Mouse (Mus musculus) hindbrain, embryonic 13.5 days (tissue): ENCODE results near the gene Wnt2b. TPM values are rescaled to one million over a fixed set of nuclear protein-coding genes. Genes with fewer than 3 reads are reported as not detected.

Experiments
- ATAC-seq: fragments of 200-750 bp; cut with Nextera tagmentation; 2 replicates; pipeline ENCODE4 v1.8.0; 2017; ENCODE audit warnings: moderate TSS enrichment; ENCODE audit not compliant: low FRiP score
- H3K27ac ChIP-seq: fragments of 300-500 bp; sonication (generic); 2 replicates; pipeline ENCODE4 v1.5.1; 2015; ENCODE audit warnings: inconsistent platforms, mild to moderate bottlenecking, moderate library complexity
- H3K27me3 ChIP-seq: fragments of 300-500 bp; sonication (generic); 2 replicates; pipeline ENCODE4 v1.6.1; 2015; ENCODE audit warnings: mild to moderate bottlenecking, inconsistent platforms
- H3K36me3 ChIP-seq: fragments of 300-500 bp; sonication (generic); 2 replicates; pipeline ENCODE4 v1.6.1; 2015; ENCODE audit warnings: mild to moderate bottlenecking, inconsistent platforms
- H3K4me1 ChIP-seq: fragments of 300-500 bp; sonication (generic); replicated peaks from 2 replicates; pipeline ENCODE4 v1.6.1; 2015; ENCODE audit warnings: inconsistent platforms
- H3K4me2 ChIP-seq: fragments of 300-500 bp; sonication (generic); 2 replicates; pipeline ENCODE4 v1.6.1; 2015; ENCODE audit warnings: inconsistent platforms, mild to moderate bottlenecking, moderate library complexity
- H3K4me3 ChIP-seq: fragments of 300-500 bp; sonication (generic); 2 replicates; pipeline ENCODE4 v1.5.1; 2015; ENCODE audit warnings: mild to moderate bottlenecking, inconsistent platforms
- H3K9ac ChIP-seq: fragments of 300-500 bp; sonication (generic); 2 replicates; pipeline ENCODE4 v1.6.1; 2015; ENCODE audit warnings: mild to moderate bottlenecking, inconsistent platforms
- H3K9me3 ChIP-seq: fragments of 300-500 bp; sonication (generic); 2 replicates; pipeline ENCODE4 v1.6.1; 2016; ENCODE audit warnings: inconsistent platforms
- WGBS: fragments of 180-500 bp; shearing (Covaris S2); methylation state at CpG from one replicate; pipeline ENCODE4 v1.1.7; 2015; 5-methylcytosine and 5-hydroxymethylcytosine counted together
- polyA plus RNA-seq: library from polyadenylated mRNA; unstranded; fragments of >200 nt; fragmentation: Nextera tagmentation; extraction: Ambion mirVana; gene quantifications from 2 replicates; pipeline ENCODE4 v1.2.1, GENCODE M21; 2015

Gene Wnt2b
- polyA plus RNA-seq, 1 experiment from 2014 or later: 0.75 TPM

DNA sequence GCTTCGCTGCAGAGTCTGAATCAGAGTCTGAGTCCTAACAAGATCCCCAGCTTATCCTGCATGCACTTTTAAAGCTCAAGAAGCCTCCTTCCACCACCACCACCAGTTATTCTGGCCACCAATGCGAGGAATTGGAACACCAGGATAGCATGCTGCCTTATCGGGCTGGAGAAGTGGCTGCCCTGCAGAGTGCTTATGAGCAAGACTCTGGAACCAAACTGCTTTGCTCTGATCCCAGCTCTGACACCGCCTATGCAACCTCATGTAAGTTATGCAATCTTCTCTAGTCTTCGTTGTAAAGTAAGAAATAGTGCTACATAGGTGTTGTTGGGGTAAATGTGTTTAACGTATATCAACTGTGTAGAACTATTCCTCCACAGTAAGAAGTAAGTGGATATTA, 32.3 kb downstream of the Wnt2b start:
- no peaks in the 10 kb centered on the region for H3K27me3 ChIP-seq
- no peaks in the 10 kb centered on the region for H3K4me1 ChIP-seq
- no peak overlapping the region for H3K4me3 ChIP-seq
- no peak for ATAC-seq
- 98% methylated on average over 6 of the region's 6 CpGs for WGBS
- no peak overlapping the region for H3K9ac ChIP-seq
- peaks cover 30% of the 10 kb centered on the region for H3K36me3 ChIP-seq
- H3K4me2 ChIP-seq: no peak overlapping the region
- H3K27ac ChIP-seq: no peak overlapping the region
- no peaks in the 10 kb centered on the region for H3K9me3 ChIP-seq

GRCm38 (mm10) chr3:104914986-104915385, 46.7 kb downstream of the Wnt2b start:
- ATAC-seq: no peak
- H3K9me3 ChIP-seq: no peaks in the 10 kb centered on the region

GRCm38 (mm10) chr3:104909195-104909594, 52.5 kb downstream of the Wnt2b start:
- no peak overlapping the region for H3K9ac ChIP-seq
- H3K9me3 ChIP-seq: no peaks in the 10 kb centered on the region
- no peak overlapping the region for H3K27ac ChIP-seq
- H3K4me2 ChIP-seq: no peak overlapping the region
- no peak for ATAC-seq
- WGBS: 88% methylated on average over 6 of the region's 6 CpGs
- no peaks in the 10 kb centered on the region for H3K4me1 ChIP-seq
- H3K27me3 ChIP-seq: no peaks in the 10 kb centered on the region
- no peak overlapping the region for H3K4me3 ChIP-seq
- H3K36me3 ChIP-seq: peaks cover 32% of the 10 kb centered on the region

More at GRCm38 (mm10) chr3:104914986-104915385, 46.7 kb downstream of the Wnt2b start:
- Histone ChIP-seq H3K4me2 (no peak overlapping the region), H3K27ac (no peak overlapping the region), H3K4me1 (no peaks in the 10 kb centered on the region), H3K9ac (no peak overlapping the region), H3K4me3 (no peak overlapping the region), H3K36me3 (peaks cover 21% of the 10 kb centered on the region), H3K27me3 (no peaks in the 10 kb centered on the region)
- WGBS: 41% methylated on average over 3 of the region's 3 CpGs

GRCm38 (mm10) chr3:104906007-104906406, 55.7 kb downstream of the Wnt2b start:
- no peaks in the 10 kb centered on the region for H3K9me3 ChIP-seq
- no peak overlapping the region for H3K9ac ChIP-seq
- H3K4me3 ChIP-seq: no peak overlapping the region
- 86% methylated on average over 3 of the region's 3 CpGs for WGBS
- H3K27me3 ChIP-seq: no peaks in the 10 kb centered on the region
- no peaks in the 10 kb centered on the region for H3K4me1 ChIP-seq
- no peak overlapping the region for H3K27ac ChIP-seq
- no peak for ATAC-seq
- H3K4me2 ChIP-seq: no peak overlapping the region
- peaks cover 35% of the 10 kb centered on the region for H3K36me3 ChIP-seq

DNA sequence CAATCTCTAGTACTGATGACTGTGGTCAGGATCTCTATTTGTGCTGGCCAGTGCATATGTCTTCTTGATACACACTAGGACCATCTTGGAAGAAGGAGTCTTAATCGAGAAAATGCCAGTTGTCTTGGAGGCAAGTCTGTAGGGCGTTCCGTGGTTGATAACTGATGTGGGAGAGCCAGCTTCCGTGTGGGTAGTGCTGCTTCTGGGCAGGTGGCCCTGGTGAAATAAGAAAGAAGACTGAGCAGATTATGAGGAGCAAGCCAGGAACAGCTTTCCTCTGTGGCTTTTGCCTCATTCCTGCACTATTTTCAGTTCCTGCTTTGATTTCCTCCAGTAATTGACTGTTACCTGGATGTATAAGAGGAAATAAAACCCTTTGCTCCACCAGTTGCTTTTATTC, 56.3 kb downstream of the Wnt2b start:
- H3K27ac ChIP-seq: no peak overlapping the region
- no peaks in the 10 kb centered on the region for H3K27me3 ChIP-seq
- H3K9me3 ChIP-seq: no peaks in the 10 kb centered on the region
- H3K4me1 ChIP-seq: no peaks in the 10 kb centered on the region
- WGBS: 95% methylated on average over 4 of the region's 4 CpGs
- no peak overlapping the region for H3K4me2 ChIP-seq
- H3K4me3 ChIP-seq: no peak overlapping the region
- ATAC-seq: no peak
- H3K9ac ChIP-seq: no peak overlapping the region
- peaks cover 31% of the 10 kb centered on the region for H3K36me3 ChIP-seq

DNA sequence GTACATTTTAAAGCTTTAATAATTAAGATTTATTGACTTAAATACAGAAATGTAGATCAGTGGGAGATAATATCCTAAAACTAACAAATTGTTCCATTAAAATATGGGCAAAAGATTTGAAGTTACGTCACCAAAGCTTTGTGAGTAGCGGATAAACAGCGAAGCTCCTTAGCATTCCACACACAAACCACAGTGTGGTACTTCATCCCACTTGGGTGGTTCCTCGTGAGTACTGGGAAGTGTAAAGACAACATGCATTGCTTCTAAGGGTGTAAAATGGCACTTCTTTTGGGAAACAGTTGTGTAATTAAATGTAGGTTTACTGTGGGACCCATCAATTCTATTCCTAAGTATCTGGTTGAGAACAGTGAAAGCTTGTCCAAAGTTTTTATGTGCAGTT, 60.6 kb downstream of the Wnt2b start:
- WGBS: 93% methylated on average over 4 of the region's 4 CpGs
- no peak overlapping the region for H3K27ac ChIP-seq
- no peak overlapping the region for H3K4me2 ChIP-seq
- no peak overlapping the region for H3K4me3 ChIP-seq
- H3K9me3 ChIP-seq: no peaks in the 10 kb centered on the region
- peaks cover 34% of the 10 kb centered on the region for H3K36me3 ChIP-seq
- no peaks in the 10 kb centered on the region for H3K27me3 ChIP-seq
- H3K9ac ChIP-seq: no peak overlapping the region
- ATAC-seq: no peak
- H3K4me1 ChIP-seq: no peaks in the 10 kb centered on the region

DNA sequence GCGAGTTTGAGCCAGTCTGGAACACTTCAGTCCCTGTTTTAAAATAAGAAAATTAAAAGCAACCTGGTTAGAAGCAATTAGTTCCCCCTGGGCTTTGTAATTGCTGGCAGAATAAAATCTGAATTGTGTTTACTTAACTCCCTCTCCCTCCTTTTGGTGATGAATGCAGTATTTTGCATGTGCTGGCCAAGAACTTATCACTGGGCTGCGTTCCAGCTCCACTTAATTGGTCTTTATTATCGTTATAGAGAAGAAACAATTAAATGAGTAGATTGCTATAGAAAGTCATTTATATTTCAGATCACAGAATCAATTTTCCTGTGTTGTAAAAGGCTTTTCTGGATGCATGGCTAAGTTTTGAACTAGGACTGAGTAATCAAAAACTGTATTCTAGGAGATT, 65.6 kb downstream of the Wnt2b start:
- Histone ChIP-seq H3K9me3 (no peaks in the 10 kb centered on the region), H3K27ac (no peak overlapping the region), H3K4me3 (no peak overlapping the region), H3K4me2 (no peak overlapping the region), H3K36me3 (peaks cover 47% of the 10 kb centered on the region), H3K4me1 (no peaks in the 10 kb centered on the region), H3K27me3 (no peaks in the 10 kb centered on the region), H3K9ac (no peak overlapping the region)
- WGBS: 81% methylated on average over 3 of the region's 3 CpGs
- no peak for ATAC-seq

Other genes with a start within 250 kb of the Wnt2b start
- gene Ppm1j, start 180.9 kb downstream of the Wnt2b start, polyA plus RNA-seq: 0.57 and 0.92 TPM in 2 replicates
- 0.04 and 0.06 TPM in 2 replicates for gene Fam19a3, start 180.1 kb downstream of the Wnt2b start, polyA plus RNA-seq
- 55.4 and 61.7 TPM in 2 replicates for gene Rhoc, start 173.5 kb downstream of the Wnt2b start, polyA plus RNA-seq
- gene Mov10, start 143.4 kb downstream of the Wnt2b start, polyA plus RNA-seq: 10.2 and 14.5 TPM in 2 replicates
- 41.3 and 41.9 TPM in 2 replicates for gene St7l, start 97.9 kb downstream of the Wnt2b start, polyA plus RNA-seq
- 180 and 182 TPM in 2 replicates for gene Capza1, start 97.4 kb downstream of the Wnt2b start, polyA plus RNA-seq
- 62.9 and 66.5 TPM in 2 replicates for gene Cttnbp2nl, start 91.2 kb upstream of the Wnt2b start, polyA plus RNA-seq
- not detected in 2 replicates for gene 4930564D02Rik, start 104.9 kb upstream of the Wnt2b start, polyA plus RNA-seq